Mouse (Mus musculus) kidney, postnatal 0 days (tissue): ENCODE measurements around the gene Fstl4. TPM values are rescaled to one million over a fixed set of nuclear protein-coding genes. Genes with fewer than 3 reads are reported as not detected.

ENCODE experiments used
- ATAC-seq: fragments of 200-750 bp; cut with Nextera tagmentation; replicated peaks from 2 replicates; pipeline ENCODE4 v1.8.0; 2017; ENCODE audit warnings: low read depth, moderate number of reproducible peaks, moderate TSS enrichment, moderate library complexity; ENCODE audit not compliant: low FRiP score
- DNase-seq: peaks from one replicate; pipeline ENCODE4 v3.0.0-alpha.2; 2016; ENCODE audit warnings: low spot score
- H3K27ac ChIP-seq: fragments of 300-500 bp; sonication (generic); 2 replicates; pipeline ENCODE4 v1.5.1; 2014; ENCODE audit warnings: mild to moderate bottlenecking
- H3K27me3 ChIP-seq: fragments of 300-500 bp; sonication (generic); 2 replicates; pipeline ENCODE4 v1.6.1; 2014; ENCODE audit warnings: low read length, mixed read lengths; ENCODE audit not compliant: insufficient read depth
- H3K36me3 ChIP-seq: fragments of 300-500 bp; sonication (generic); 2 replicates; pipeline ENCODE4 v1.6.1; 2014; ENCODE audit warnings: low read length, mixed read lengths; ENCODE audit not compliant: insufficient read depth
- H3K4me1 ChIP-seq: fragments of 300-500 bp; sonication (generic); replicated peaks from 2 replicates; pipeline ENCODE4 v1.6.1; 2014; ENCODE audit warnings: antibody characterized with exemption, low read length, mixed read lengths; ENCODE audit not compliant: insufficient read depth
- H3K4me2 ChIP-seq: fragments of 300-500 bp; sonication (generic); 2 replicates; pipeline ENCODE4 v1.6.1; 2014; ENCODE audit warnings: mild to moderate bottlenecking, low read length, moderate library complexity, mixed read lengths
- H3K4me3 ChIP-seq: fragments of 300-500 bp; sonication (generic); replicated peaks from 2 replicates; pipeline ENCODE4 v1.5.1; 2014; ENCODE audit warnings: low read depth, low read length
- H3K9ac ChIP-seq: fragments of 300-500 bp; sonication (generic); 2 replicates; pipeline ENCODE4 v1.6.1; 2014; ENCODE audit warnings: low read depth, low read length
- H3K9me3 ChIP-seq: fragments of 300-500 bp; sonication (generic); replicated peaks from 2 replicates; pipeline ENCODE4 v1.6.1; 2016; ENCODE audit warnings: low read length, inconsistent platforms, mixed read lengths
- CTCF ChIP-seq: IDR thresholded peaks from 2 replicates; pipeline ENCODE4 v1.5.1; 2016; ENCODE audit warnings: antibody characterized with exemption, low read depth, mild to moderate bottlenecking, moderate library complexity
- WGBS: fragments of 180-500 bp; shearing (Covaris S2); extraction: QIAGEN DNeasy Blood & Tissue Kit; methylation state at CpG from one replicate; pipeline ENCODE4 v1.1.7; 2014; 5-methylcytosine and 5-hydroxymethylcytosine counted together
- polyA plus RNA-seq: library from polyadenylated mRNA; unstranded; fragments of >200 nt; fragmentation: Nextera tagmentation; extraction: Ambion mirVana; gene quantifications from 2 replicates; pipeline ENCODE4 v1.2.1, GENCODE M21; 2015

Fstl4 gene
- polyA plus RNA-seq, 1 experiment from 2014 or later, result 0.47 TPM

DNA sequence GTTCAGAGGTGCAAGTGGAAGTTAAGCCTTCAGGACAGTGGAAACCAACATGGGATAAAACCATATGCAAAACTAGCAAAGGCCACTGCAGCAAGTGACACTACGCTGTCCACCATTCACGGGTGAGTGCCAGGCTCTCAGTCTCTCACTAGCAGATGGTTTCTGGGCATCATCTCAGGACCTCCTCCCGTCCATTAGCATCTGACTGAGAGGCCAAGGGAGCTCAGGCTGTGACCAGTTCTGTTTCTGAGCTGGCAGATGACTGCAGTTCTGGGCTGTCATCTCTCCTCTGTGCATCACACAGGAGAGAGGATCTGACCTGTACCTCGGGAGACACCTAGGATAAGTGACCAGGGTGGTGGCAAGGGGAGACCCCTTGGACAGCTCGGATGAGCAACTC lies 249.5 kb downstream of the Fstl4 start:
- no peak for ATAC-seq
- Histone ChIP-seq H3K36me3 (no peaks in the 10 kb centered on the region), H3K27ac (no peak overlapping the region), H3K9ac (no peak overlapping the region), H3K4me2 (no peak overlapping the region), H3K9me3 (no peaks in the 10 kb centered on the region), H3K27me3 (no peaks in the 10 kb centered on the region), H3K4me3 (no peak overlapping the region), H3K4me1 (no peaks in the 10 kb centered on the region)
- no peak for DNase-seq
- TF ChIP-seq CTCF, result no peak
- 72% methylated on average over 5 of the region's 5 CpGs for WGBS

DNA sequence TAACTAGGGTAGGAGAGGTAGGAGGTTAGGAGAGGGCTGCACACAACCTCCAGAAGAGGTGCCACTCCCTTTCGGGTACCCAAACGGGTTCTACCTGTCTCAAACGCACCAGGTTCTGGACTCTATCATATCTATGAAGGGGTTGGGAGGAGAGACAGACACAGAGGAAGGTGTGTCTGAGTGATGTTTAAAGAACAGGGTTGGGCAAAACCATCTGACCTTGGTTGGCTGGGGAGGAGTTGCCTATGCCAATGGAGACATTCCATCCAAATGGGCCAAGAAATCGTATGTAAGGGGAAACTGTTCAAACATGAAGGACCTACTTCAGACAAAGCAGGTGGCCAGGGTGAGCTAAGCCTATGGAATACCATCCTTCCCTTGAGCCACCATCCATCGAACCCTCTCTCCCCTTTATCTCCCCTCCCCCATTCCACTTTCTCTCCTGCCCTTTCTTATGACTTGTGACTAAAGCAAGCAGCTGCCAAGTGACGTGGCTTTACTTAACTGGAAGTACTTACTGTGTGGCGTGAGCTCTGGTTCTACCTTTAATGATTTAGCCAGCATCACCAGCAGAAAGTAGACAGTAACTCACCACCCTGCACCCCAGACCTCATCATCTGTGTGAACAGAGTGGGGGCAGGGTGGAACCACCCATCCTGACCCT lies 252.1 kb downstream of the Fstl4 start:
- DNase-seq (no peak), ATAC-seq (no peak)
- Histone ChIP-seq H3K9ac (no peak overlapping the region), H3K9me3 (no peaks in the 10 kb centered on the region), H3K36me3 (no peaks in the 10 kb centered on the region), H3K4me2 (no peak overlapping the region), H3K27me3 (no peaks in the 10 kb centered on the region), H3K27ac (no peak overlapping the region), H3K4me3 (no peak overlapping the region), H3K4me1 (no peaks in the 10 kb centered on the region)
- WGBS, result 79% methylated on average over 7 of the region's 7 CpGs
- TF ChIP-seq CTCF, result no peak

DNA sequence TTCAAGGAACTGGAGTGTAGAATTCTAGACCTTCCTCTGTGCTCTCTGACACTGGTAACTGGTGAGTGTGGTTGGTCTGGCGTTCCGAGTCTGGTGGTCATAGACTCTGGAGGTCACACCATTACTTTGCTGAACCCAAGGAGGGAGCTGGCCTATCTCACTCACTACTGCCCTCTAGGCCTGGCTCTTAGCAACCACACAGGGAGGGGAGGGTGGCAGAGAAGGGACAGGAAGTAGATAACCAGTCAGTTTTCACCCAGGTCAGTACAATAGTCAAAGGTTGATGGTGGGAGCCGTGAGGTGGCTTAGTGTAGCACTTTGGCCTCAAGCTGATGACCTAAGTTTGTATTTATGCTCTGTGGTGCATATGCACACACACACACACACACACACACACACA lies 255.1 kb downstream of the Fstl4 start:
- WGBS, result 87% methylated on average over 3 of the region's 3 CpGs
- TF ChIP-seq CTCF, result no peak
- Histone ChIP-seq H3K27me3 (no peaks in the 10 kb centered on the region), H3K4me3 (no peak overlapping the region), H3K4me2 (no peak overlapping the region), H3K27ac (no peak overlapping the region), H3K9me3 (no peaks in the 10 kb centered on the region), H3K4me1 (no peaks in the 10 kb centered on the region), H3K9ac (no peak overlapping the region), H3K36me3 (no peaks in the 10 kb centered on the region)
- DNase-seq (no peak), ATAC-seq (no peak)

DNA sequence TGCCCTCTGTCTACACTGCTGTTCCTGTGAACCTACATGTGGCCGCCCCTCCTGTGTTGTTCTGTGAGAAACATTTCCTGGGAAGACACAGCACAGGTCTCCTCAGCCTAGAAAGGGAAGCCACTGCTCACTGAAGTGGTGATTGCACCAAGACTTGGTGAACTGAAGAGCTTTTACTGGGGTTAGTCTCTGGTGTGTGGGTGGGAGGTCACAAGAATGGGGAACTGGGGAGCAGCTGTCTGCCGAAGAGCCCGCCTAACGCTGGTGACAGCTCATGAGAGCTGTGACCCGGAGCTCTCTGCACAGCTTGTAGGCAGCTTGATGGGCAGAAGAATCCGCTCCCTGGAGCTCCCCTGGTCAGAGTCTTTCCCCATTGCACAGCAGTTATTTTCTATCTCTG lies 260.0 kb downstream of the Fstl4 start:
- no peaks in the 10 kb centered on the region for H3K9me3 ChIP-seq
- H3K27me3 ChIP-seq, result no peaks in the 10 kb centered on the region
- no peak for DNase-seq
- no peaks in the 10 kb centered on the region for H3K36me3 ChIP-seq
- H3K27ac ChIP-seq, result no peak overlapping the region
- no peak for ATAC-seq
- no peak overlapping the region for H3K9ac ChIP-seq
- WGBS, result 51% methylated on average over 6 of the region's 6 CpGs
- TF ChIP-seq CTCF, result no peak
- H3K4me1 ChIP-seq, result no peaks in the 10 kb centered on the region
- H3K4me2 ChIP-seq, result no peak overlapping the region
- no peak overlapping the region for H3K4me3 ChIP-seq

DNA sequence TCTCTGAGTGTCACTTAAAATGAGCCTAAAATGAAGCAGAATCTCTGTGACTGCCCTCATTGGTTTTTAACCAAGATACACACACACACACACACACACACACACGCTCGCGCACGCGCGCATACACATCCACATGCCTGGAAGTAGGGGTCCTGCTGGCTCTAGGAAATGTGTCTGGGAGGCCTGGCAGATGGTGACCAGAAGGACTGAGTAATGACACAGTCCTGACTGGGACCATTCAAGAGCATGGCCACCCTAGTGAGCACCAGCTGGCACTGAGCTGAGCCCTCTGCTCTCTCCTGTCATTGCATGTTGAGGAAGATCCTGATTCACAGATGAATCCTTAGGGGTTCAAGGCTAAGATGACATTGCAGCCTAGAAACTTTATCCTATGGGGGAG lies 261.3 kb downstream of the Fstl4 start:
- Histone ChIP-seq H3K4me1 (no peaks in the 10 kb centered on the region), H3K4me2 (no peak overlapping the region), H3K9ac (no peak overlapping the region), H3K27ac (no peak overlapping the region), H3K9me3 (no peaks in the 10 kb centered on the region), H3K4me3 (no peak overlapping the region), H3K27me3 (no peaks in the 10 kb centered on the region), H3K36me3 (no peaks in the 10 kb centered on the region)
- no peak for TF ChIP-seq CTCF
- no peak for ATAC-seq
- DNase-seq, result no peak
- WGBS, result 93% methylated on average over 6 of the region's 6 CpGs

DNA sequence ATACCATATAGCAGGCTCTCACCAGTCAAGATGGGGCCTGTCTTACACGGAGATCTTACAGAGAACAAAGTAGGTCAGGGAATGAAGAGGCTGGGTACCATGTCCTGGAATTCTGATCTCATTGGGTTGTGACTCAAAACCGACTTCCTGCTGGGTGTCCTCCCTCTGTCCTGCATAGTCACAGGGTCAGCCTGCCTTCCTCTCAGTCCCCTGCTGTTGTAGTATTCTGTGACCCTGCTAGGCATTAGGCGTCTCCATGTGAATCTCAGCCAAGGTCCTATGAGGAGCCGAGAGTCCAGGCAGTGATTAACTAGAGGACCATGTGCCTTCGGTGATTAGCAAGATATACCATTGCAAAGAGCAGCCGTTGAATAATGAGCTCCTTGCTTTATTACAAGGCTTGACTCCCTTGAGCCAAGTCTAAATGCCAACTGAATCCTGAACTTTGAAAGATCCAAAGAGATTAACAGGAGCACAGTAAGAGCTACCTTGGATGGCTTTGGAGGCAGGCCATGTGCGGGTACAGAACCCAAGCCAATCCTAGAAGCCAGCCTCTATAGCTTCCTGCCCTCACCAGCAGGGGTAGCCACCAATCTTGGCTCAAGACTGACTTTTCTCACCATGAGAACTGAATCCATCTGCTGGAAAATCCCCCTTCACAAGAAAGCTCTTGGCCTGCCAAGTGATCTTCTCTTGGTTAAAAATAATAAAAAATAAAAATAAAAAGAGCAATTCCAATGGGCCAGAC lies 264.2 kb downstream of the Fstl4 start:
- Histone ChIP-seq H3K36me3 (no peaks in the 10 kb centered on the region), H3K4me1 (no peaks in the 10 kb centered on the region), H3K27me3 (no peaks in the 10 kb centered on the region), H3K27ac (no peak overlapping the region), H3K4me3 (no peak overlapping the region), H3K9ac (no peak overlapping the region), H3K9me3 (no peaks in the 10 kb centered on the region), H3K4me2 (no peak overlapping the region)
- DNase-seq (no peak), ATAC-seq (no peak)
- 72% methylated on average over 7 of the region's 7 CpGs for WGBS
- no peak for TF ChIP-seq CTCF

DNA sequence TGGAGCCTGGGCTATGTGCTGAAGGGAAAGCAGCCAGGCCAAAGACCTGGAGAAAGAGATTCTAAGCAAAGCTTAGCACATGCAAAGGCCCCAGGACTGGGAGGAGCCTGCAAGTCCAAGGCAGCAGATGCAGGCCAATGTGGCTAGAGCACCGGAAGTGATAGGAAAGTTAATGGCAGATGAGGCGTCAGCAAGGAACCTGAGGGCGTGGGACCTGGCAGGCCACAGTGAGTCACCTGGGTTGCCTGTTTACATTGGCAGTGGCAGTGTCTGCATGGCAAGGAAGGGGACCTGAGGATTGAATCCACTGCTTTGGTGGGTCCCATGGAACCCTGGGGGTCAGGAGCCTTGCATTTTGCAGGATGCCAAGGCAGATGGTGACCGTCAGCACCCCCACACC lies 267.3 kb downstream of the Fstl4 start:
- no peak for ATAC-seq
- Histone ChIP-seq H3K9ac (no peak overlapping the region), H3K4me3 (no peak overlapping the region), H3K9me3 (no peaks in the 10 kb centered on the region), H3K4me1 (no peaks in the 10 kb centered on the region), H3K36me3 (no peaks in the 10 kb centered on the region), H3K27me3 (no peaks in the 10 kb centered on the region), H3K27ac (no peak overlapping the region), H3K4me2 (no peak overlapping the region)
- TF ChIP-seq CTCF, result no peak
- 93% methylated on average over 4 of the region's 4 CpGs for WGBS
- no peak for DNase-seq
